Mouse (Mus musculus) c-Kit-positive CD71-negative TER-119-negative erythroid progenitor cells, embryonic 14.5 days (primary cell): ENCODE measurements at regions not wholly inside any gene's neighbourhood (a gene's known extent, or its start where the extent isn't known, plus 50 kb on each side); places are given as distances from the start of the nearest gene placed in this dataset.
A peak's percentile ranks its signal among the peaks of the same experiment; 100 is the strongest.
"Not testable (repeated sequence)": the region's sequence is repeated elsewhere in the genome, so short reads cannot be mapped to it uniquely, and the experiment has no call there.

Experiments
- DNase-seq: peaks from one replicate; pipeline ENCODE4 v3.0.0-alpha.2; 2013; ENCODE audit warnings: low read depth

DNA sequence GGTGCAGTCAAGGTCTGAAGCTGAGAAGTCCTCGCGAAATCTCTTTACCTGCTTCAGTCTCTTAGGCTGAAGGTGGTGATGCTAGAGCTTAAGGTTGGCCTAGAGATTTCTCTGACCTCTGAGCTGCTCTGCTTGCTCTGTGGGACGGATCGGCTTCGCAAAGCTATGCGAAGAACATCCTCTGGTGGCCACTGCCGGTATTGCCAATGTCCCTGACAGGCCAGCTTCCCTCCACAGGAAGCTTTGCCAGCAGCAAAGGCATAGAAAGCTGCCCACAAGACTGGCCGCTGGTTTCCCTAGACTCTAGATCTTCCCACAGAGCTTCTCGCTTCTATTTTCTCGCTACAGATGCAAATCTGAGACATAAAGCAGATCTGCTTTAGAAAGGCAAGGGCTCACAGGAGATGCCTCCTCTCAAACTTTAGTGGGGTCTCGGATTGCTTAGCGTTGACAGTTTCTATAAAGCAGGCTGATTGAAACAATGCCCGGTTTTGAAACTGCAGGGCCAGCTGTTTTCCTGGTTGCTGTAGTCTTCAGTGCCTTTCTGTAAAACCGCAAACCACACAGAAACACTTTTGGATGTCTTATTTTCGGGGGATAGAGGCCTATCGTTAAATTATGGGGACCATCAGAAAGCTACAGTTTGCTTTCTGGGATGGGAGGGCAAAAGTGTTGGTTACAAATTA is 153.7 kb downstream of the Car8 start:
- peak; percentile 66 for DNase-seq

DNA sequence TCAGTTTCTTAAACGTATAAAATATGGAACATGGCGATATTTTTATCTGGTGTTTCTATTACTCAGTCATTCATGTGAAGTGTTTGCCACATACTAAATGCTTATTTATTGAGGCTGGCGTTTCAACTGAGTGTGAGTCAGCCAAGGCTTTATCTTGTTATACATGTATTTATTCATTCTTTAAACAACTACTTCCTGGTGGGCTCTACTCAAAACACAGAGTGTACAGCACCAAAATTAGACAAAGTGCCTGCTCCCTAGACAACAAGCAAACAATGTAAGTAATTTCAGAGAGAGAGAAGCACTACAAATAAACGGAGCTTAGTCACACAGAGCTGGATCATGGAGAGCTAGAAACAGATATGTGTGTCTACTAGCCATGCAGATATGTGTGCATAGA is 159.5 kb downstream of the Car8 start:
- DNase-seq: no peak

DNA sequence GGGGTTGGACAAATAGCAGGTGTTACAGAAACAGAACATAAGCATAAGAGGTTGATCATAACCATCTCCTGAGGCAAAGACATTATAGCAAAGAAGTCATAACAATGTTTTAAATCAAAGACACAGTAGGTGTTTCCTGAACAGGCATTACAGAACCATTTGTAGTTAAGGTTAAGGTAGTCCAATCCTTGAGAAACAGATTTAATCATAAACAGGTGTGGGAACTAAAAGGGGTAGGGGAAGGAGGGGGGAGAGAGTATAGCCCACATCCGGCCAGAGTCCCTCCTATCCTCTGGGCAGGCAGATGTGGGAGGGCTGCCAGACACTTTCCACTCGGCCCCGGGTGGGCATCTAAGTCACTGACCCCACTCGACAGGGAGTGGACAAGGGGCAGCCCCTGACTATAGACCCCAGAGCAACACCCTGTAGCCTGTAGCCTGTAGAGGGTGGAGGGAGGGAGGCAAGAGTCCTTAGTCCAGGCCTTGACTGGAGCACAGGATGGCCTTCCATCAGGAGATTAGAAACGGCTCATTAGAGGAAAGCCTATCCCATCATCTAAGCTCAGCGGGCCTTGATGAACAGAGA is 165.8 kb downstream of the Car8 start:
- DNase-seq: no peak

DNA sequence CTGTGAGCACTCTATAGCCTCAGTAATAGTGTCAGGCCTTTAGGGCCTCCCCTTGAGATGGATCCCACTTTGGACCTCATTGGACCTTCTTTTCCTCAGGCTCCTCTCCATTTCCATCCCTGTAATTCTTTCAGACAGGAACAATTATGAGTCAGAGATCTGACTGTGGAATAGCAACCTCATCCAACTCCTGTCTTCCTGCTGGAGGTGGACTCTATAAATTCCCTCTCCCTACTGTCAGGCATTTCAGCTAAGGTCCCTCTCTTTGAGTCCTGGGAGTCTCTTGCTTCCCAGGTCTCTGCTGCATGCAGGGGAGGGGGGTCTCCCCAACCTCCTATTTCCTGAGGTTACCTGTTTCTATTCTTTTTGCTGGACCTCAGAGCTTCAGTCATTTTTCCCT is 168.1 kb downstream of the Car8 start:
- DNase-seq: not testable (repeated sequence)

DNA sequence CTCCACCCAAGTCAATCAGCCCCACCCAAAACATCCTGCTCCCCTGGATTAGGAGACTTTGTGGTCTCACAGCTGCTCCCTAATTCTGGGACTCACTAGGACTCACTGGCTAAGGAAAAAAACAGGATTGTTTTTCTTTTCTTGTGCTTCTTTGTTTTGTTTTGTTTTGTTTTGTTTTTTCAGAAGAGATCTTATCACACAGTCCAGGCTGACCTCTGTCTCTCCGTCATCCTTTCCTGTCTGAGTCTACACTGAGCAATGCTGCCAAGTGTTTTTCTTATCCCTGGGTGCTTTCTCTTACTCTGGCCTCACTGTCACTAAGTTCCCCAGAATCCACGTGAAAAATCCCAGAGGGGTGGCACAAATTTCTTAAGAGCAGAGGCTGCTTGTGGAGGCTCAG is 170.8 kb downstream of the Car8 start:
- DNase-seq: no peak

DNA sequence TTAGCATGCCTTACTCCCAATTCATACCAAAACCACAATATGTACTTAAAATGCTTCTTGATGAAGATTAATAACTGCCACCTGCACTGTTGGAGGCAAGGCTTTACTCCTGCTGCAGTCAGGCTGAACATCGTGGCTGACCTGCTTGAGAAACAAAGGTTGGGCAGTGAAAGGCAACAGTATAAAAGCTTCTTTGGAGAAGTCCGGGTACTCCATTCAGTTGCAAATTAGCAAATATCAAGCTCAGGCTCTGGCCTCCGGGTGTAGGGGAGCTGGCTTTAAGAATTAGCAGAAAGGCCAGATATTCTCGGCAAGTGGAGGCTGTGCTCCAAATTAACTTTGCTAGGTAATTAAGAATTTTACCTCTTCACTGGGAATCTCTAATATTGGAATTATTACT is 197.1 kb downstream of the Car8 start:
- no peak for DNase-seq

DNA sequence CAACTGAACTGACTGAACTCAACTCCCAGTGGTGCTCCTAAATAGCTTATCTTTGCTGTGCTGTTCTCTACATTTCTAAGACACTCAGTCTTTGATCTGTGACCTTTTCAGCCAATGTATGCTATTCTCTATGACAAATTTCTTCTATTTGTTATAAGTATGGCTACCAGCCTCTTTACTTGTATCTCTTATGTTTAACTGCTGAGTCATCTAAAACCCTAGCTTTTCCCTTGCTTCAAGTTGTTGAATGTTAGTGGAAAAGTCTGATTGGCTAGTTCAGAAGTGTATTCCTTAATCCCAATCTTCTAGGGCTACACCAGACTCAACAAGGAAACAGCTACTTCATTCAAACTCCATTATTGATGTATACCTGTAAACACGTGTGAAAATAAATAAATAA is 201.0 kb downstream of the Car8 start:
- DNase-seq: no peak

DNA sequence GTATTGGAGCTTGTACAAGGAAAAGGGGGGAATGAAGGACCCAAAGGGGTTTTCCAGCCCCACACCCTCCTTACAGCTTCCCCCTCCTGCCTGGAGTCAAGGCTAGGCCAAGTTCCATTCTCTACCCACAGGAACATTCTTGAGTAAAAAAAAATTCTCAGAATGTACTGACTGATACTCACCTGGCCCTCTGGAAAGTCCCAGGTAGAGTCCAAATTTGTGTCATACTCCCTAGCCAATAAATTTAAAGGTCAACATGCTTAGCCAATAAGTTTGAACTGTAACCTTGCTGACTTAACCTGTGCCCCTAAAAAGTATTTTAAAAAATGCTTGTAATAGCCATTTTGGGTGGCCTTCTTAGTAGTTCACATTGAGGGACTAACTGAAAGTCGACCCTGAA is 205.4 kb downstream of the Car8 start:
- not testable (repeated sequence) for DNase-seq

DNA sequence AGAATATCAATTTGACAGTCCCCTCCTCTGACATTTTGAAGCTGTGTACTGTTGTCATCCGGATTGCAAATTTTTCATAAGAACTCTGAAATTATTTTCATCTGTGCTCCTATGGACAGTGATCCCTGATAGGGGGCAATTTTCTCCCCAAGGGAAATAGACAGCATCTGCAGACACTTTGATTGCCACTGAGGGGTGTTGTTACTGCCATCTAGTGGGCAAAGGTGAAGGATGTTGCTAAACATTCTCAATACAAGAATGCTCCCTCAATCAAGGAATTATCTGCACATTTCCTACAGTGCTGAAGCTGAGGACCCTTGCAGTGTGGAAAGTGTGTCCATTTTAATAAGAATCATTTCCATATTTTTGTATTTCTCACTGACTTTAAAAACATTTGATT is 233.7 kb downstream of the Car8 start:
- peak; percentile 8 for DNase-seq

DNA sequence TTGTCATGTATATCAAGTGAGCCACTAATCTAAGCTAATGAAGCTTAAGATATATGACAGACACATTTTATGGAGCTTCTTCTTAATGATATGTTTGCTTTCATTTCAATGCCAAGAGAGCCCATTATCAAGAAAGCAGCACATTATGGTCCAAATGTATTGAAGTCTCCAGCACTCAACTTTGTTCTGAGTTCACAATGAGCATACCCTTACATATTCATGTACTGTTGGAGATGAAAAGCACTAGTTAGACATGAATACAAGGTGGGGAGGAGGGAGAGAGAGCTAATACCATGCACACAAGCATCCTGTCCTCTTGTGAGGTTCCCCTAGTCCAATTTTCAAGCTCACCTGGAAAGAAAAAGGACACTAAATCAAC is 241.3 kb downstream of the Car8 start:
- no peak for DNase-seq

DNA sequence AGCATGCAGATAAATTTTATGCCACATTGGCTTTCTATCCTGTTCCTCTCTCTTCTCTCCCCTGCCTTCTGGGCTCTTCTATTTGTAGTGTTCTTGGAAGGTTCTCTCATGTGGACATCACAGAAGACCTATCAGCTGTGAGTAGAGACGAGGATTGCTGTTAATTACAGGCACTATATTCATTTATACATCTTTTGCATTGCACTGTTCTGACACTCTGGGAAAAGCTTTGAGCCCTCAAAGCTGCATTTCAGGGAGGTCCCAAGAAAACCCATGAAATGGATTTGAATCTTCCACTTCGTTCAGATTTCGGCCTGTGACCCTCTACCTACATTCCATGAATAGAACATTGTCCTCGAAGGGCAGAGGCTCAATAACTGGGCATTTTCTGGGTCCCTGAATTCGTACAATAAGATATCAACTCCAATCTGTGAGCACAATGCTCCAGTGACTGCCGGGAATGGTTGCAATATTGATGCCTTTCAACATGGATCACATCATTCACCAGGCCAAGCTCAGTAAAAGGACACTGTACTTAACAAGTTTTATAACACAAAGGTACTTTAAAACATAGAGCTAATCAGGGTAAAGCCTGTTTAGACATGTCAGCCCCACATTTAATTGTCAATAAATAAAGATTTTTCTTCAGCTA is 241.8 kb downstream of the Car8 start:
- no peak for DNase-seq

DNA sequence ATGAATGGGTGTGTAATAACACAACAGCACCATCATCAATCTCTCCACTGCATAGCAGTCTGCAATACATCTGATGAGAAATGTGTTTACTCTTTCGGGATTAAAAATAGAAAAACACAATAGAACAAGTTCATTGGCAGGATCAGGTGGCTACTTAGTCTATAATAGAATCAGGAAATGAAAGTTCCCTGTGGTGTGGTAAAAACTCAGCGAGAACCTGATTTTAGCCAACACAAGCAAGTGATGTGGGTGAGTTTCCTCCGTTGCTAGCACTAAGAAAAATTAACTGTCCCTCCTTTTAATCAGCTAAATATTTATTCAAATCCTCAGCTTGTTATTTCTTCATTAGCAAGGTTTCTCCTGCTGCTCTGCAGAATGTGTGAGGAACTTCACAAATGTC is 245.9 kb downstream of the Car8 start:
- no peak for DNase-seq

DNA sequence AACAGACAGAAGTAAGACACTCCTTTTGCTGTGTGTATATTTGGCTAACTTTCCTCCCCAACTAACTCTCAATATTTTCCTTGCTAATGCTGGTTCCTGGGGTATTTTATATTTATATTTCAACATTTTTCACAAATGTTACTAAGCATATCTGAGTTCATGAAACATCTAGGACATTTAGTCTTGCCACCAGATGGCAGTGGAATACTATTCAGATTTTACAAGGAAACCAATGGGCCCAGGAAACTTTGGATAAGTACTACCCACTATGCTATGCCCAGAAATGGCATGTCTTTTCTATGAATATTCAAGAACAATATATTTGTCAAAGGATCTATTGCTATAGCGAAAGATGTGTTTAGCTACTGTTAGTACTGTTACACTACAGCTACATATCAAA is 251.1 kb downstream of the Car8 start:
- DNase-seq: no peak

DNA sequence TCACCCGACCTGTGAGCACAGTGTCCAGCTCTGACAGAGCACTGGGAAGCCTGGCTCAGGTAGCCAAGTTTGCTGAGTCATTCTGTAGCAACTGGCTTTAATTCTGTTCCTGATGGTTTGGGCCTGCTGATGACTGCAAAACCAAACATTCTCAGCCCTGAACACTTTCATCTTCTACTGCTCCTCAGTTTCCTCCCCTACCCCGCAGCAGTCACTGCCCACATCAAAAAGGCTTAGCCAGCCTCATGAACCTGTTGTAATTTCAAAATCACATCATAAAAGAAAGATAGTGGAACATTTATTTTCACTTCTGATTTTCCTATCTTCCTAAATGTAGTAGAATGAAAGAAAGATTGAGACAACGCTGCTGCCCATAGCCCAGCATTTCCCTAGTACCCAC is 251.5 kb downstream of the Car8 start:
- DNase-seq: no peak

DNA sequence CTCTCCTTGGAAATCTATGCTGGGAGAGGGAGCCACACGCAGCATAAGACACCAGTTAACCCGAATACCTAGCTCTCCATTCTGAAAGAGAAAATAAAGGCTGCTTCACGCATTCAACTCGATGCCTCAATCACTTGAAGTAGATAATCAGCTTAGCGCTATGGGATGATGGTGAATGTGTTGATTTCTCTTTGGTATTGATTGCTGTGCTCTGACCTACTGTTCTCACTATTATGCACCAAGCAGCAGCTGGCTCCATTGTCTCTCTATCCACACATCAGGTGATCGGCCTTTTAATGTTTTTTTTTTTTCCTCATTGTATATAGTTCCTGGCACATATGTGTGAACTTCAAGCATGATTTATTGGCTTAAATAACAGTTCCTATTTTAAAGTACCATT is 254.0 kb downstream of the Car8 start:
- DNase-seq: no peak

DNA sequence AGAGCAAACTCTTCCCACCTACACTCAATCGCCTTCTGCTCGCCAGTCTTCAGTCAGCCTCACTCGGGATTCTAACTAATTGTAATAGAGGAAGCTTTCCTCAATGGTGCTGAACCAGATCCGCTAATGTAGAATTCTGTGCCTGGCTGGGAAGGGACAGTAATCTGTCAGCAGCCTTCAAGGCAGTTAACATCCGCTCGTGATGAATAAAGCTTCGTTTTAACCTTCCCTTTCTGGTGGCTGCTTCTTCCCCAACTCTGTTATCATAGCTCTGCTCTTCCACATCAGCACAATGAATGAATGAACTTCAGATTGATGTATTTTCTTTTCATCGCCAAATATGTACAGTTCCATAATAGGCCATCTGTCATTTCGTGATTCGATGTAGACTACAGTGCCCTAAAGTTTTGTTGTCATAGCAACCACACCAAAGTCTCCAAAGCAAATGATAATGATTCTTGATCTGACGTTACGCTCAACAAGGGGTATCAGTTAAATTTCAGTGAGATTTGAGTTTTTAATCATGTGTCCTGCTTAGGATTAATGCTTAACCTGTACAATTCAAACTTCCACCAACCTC is 259.0 kb downstream of the Car8 start:
- no peak for DNase-seq

DNA sequence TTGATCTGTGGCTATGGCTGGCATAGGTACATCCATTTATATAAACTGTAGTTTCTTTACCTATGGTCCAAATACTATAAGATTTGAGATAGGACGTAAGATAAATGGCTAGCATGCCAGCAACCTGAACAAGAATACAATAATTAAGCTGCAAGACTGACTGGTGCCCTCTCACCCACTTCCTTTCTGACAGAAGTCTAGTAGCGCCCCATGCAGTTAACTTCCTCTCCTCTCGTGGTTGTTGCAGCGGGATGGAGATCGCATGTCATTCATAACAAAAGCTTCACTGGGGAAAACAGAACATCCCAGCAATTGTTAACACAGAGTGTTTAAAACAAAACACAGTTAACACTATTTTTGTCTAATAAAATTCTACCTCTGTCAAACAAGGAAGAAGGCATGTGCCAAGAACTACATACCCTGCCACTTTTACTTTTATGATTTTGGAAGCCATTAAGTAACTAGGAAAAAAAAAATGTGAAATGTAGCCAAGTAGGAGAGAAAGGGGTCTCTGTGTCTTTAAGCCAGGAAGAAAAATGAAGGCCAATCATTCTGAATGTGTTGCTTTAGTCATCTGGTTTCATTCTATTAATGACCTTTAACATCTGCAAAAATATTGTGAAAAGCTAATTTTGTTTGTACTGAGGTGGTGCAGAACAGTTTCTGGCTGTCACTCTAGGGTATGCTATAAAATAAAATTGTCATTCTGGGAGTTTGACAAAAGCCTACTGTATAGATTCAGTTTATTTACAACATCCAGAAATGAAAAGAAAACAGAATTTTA is 261.0 kb downstream of the Car8 start:
- DNase-seq: no peak

DNA sequence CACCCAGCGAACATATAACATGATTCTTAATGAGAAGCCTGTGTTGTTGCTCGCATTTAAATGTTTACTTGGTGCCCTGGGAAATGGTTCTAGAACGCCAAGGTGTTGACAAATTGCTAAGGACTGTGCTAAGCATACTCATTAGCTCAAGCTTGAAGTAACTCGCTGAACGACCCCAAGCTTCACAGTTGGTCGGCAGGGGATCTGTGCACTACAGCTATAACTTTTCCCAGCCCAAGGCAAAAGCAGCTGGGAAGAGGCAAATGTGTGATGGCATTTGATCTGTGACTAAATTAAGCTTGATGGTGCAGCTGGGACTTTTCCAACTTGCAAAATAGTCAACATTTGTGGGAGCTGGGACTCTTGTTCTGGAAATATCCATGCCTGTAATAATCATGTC is 268.6 kb downstream of the Car8 start:
- no peak for DNase-seq

DNA sequence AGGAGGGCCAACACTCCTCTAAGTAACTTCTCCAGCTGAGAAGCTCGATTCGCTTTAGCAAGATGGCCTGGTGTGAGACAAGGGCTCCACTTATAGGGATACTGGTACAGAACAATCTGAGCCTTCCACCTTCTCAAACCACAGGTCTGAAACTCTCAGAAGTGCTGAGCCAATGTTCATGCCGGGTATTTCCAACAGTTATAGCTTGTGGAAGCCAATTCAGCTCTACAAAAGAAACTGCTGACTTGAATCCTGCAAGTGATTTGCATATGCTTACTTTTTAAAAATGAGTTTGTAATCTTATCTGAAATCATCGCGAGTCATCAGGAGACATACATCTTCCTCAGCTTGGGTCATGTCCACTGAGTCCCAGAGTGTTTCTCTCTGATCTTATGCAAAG is 273.2 kb downstream of the Car8 start:
- DNase-seq: no peak

DNA sequence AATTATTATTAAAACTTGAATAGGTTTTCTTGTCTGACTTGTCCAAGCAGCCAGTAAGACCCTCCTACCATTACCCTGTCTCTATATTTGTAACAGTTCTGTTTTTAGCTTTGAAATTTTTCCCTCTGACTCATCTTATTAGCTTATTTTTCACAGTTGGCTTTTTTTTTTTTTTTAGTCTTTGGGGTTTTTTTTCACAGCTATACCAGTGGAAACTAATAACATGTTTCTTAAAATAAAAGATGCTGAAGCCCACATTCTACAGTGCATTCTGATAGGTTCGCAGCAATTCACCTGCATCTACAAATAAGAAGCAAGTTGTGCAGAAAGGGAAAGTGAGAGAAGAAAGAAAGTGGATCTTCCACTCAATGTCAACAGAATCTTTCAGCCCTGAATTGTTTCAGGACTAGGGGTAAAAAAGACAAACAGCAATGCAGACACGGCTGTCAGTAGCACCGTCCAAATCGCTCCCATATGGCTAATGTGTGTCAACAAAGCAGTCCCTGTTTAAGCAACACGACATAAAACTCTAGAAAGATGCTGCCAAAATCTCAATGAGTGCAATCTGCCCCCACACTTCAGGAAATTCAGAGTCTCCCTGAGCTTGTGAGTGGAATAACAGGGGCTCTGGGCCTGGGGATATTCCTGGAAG is 277.2 kb downstream of the Car8 start:
- no peak for DNase-seq

DNA sequence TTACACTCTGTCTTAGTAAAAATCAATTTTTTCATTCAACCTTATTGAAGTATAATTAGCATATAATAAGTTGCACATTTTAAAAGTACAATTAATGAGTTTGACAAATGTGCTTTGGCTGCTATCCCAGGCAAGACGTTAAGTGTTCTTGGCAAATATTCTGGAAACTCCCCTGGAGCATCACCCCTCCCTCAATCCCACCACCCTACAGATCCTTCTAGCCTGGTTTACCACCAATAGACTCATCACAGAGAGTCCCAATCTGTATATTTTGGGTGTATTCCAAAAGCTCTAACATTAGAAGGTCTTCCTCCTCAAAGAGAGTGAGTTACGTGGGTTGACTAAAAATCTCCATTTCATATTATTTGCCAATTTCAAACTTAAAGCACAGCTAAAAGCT is 278.5 kb downstream of the Car8 start:
- no peak for DNase-seq

DNA sequence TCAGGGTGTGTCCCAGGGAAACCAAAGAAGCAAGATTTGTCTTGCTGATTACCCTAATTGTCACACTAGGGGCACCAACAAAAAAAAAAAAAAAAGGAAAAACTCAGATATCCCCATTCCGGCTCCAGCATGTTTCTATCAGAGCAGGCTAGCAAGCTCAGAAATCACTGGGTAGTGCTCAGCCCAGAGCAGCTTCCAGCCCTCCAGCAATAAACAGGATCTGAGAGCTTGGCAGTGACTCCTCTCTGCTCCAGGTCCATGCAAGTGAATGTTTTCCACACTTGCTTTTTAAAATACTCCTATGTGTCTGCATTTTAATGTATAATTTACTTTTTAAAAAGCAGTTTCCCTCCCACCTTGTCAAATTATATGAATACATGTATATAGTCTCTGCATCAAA is 290.8 kb downstream of the Car8 start:
- no peak for DNase-seq
